Comparison of ENCODE assay signal across 7 mouse cellular contexts in genomic region chr5:29736073-29736900, GRCm38 (mm10). TPM values are rescaled to one million over a fixed set of nuclear protein-coding genes. Genes with fewer than 3 reads are reported as not detected.
DNase-seq lines count a peak whose midpoint lies in the region; ATAC-seq lines count a peak whose summit lies in the region.

No protein-coding gene starts in this region.

- DNase-seq in urinary bladder, postnatal 4 days (ENCODE audit: low spot score in 2 of 2): peak; percentile 54 to 64
- no peak for DNase-seq in urinary bladder, adult 2 months (ENCODE audit: low spot score)
- peak; percentile 40 for DNase-seq in c-Kit-positive CD71-positive TER-119-positive erythroid progenitor cells, embryonic 14.5 days (ENCODE audit: low spot score)
- peak; percentile 67 for DNase-seq in gastrocnemius, postnatal 14 days

- ATAC-seq in kidney, embryonic 16.5 days (ENCODE audit: low FRiP score, low TSS enrichment): peak; percentile 74; the same call in 1 of the 2 replicates
- ATAC-seq in stomach, embryonic 14.5 days (ENCODE audit: insufficient number of reproducible peaks, insufficient read depth, low FRiP score, low read depth): peak; percentile 50

- H3K36me3 ChIP-seq in kidney, embryonic 16.5 days (ENCODE audit: insufficient read depth, low read length): no peaks in the 10 kb centered on the region
- no peaks in the 10 kb centered on the region for H3K36me3 ChIP-seq in macrophage (ENCODE audit: inconsistent target)
- H3K36me3 ChIP-seq in stomach, embryonic 14.5 days (ENCODE audit: control insufficient read depth, insufficient read depth, low read length): no peaks in the 10 kb centered on the region

- WGBS in kidney, embryonic 16.5 days: under 1% methylated on average over 48 of the region's 48 CpGs
- under 1% methylated on average over 37 of the region's 48 CpGs for WGBS in macrophage (ENCODE audit: missing documents)
- WGBS in stomach, embryonic 14.5 days: under 1% methylated on average over 48 of the region's 48 CpGs

- peaks cover 54% of the 10 kb centered on the region for H3K79me2 ChIP-seq in macrophage (ENCODE audit: inconsistent target)

- H3K4me3 ChIP-seq in kidney, embryonic 16.5 days (ENCODE audit: low read length): peak overlapping the region; percentile 98
- peak overlapping the region; percentile 85 for H3K4me3 ChIP-seq in macrophage (ENCODE audit: inconsistent target)
- H3K4me3 ChIP-seq in stomach, embryonic 14.5 days (ENCODE audit: low read depth, low read length): peak overlapping the region; percentile 94

- H3K4me2 ChIP-seq in kidney, embryonic 16.5 days (replicated peaks; ENCODE audit: low read depth, low read length): peak overlapping the region; percentile 79
- peak overlapping the region; percentile 72 for H3K4me2 ChIP-seq in stomach, embryonic 14.5 days (replicated peaks; ENCODE audit: low read depth, low read length)

- H3K9ac ChIP-seq in kidney, embryonic 16.5 days (replicated peaks; ENCODE audit: low read length): peak overlapping the region; percentile 96
- H3K9ac ChIP-seq in stomach, embryonic 14.5 days (replicated peaks; ENCODE audit: low read depth, low read length): peak overlapping the region; percentile 94

- H3K27ac ChIP-seq in kidney, embryonic 16.5 days (ENCODE audit: low read length): peak overlapping the region; percentile 97
- peak overlapping the region; percentile 79 for H3K27ac ChIP-seq in macrophage
- H3K27ac ChIP-seq in stomach, embryonic 14.5 days (ENCODE audit: low read length): peak overlapping the region; percentile 98

- H3K4me1 ChIP-seq in kidney, embryonic 16.5 days (ENCODE audit: insufficient read depth, low read length): peaks cover 32% of the 10 kb centered on the region
- H3K4me1 ChIP-seq in stomach, embryonic 14.5 days (ENCODE audit: control insufficient read depth, insufficient read depth, low read length): peaks cover 9% of the 10 kb centered on the region; the same call in 1 of the 2 replicates

- H3K9me3 ChIP-seq in kidney, embryonic 16.5 days (ENCODE audit: low read length): no peaks in the 10 kb centered on the region
- H3K9me3 ChIP-seq in stomach, embryonic 14.5 days (ENCODE audit: control insufficient read depth, low read depth, low read length): no peaks in the 10 kb centered on the region

- no peaks in the 10 kb centered on the region for H3K27me3 ChIP-seq in kidney, embryonic 16.5 days (ENCODE audit: insufficient read depth, low read length)
- H3K27me3 ChIP-seq in stomach, embryonic 14.5 days (ENCODE audit: control insufficient read depth, insufficient read depth, low read length): no peaks in the 10 kb centered on the region

- intact Hi-C loops in gastrocnemius, postnatal 14 days (cut with DNase I; ENCODE audit: low total_unique reads): no loop called here

RNA-seq across cellular contexts. Expression of gene Gm5129, which starts 0.6 kb away (rescaled TPM):
- polyA plus RNA-seq in urinary bladder, adult 2 months (2012; rRNA removed): not detected in 2 replicates
- not detected for total RNA-seq in gastrocnemius, postnatal 14 days (2021)
- not detected in 2 replicates for polyA plus RNA-seq in kidney, embryonic 16.5 days (2015; fragmentation: Nextera tagmentation; extraction: Ambion mirVana)
- total RNA-seq in macrophage (2018; cell fraction: chromatin; rRNA removed): 10 to 100 TPM in 9 of 26 experiments, 1 to 10 TPM in 4, not detected in 13; 5.6 to 14.8 (median 11.9) TPM
- 1 to 10 TPM in 4 of 26 experiments, not detected in 22; 1.2 to 2.8 (median 1.4) TPM for total RNA-seq in macrophage (2018; cell fraction: cytosol; rRNA removed)
- 10 to 100 TPM in 8 of 26 experiments, 1 to 10 TPM in 9, not detected in 9; 5.7 to 32.4 (median 9.5) TPM for total RNA-seq in macrophage (2018; cell fraction: nucleus; rRNA removed)
- polyA plus RNA-seq in macrophage (2018): not detected in 3 replicates
- polyA plus RNA-seq in stomach, embryonic 14.5 days (2014; fragmentation: Nextera tagmentation; extraction: Ambion mirVana): not detected in 2 replicates

RNA-seq across cellular contexts. Expression of gene Dnajb6, which starts 0.8 kb away (rescaled TPM):
- 92.2 and 100 TPM in 2 replicates for polyA plus RNA-seq in urinary bladder, adult 2 months (2012; rRNA removed)
- 10 to 100 TPM; 57.4 to 64.5 TPM for total RNA-seq in gastrocnemius, postnatal 14 days (2021)
- 125 and 132 TPM in 2 replicates for polyA plus RNA-seq in kidney, embryonic 16.5 days (2015; fragmentation: Nextera tagmentation; extraction: Ambion mirVana)
- 100 to 1,000 TPM; 267 to 830 (median 398) TPM for total RNA-seq in macrophage (2018; cell fraction: chromatin; rRNA removed)
- 100 to 1,000 TPM; 163 to 240 (median 193) TPM for total RNA-seq in macrophage (2018; cell fraction: cytosol; rRNA removed)
- total RNA-seq in macrophage (2018; cell fraction: nucleus; rRNA removed): 100 to 1,000 TPM; 150 to 602 (median 272) TPM
- 140 to 211 TPM (median 197 TPM) in 3 replicates for polyA plus RNA-seq in macrophage (2018)
- 128 and 142 TPM in 2 replicates for polyA plus RNA-seq in stomach, embryonic 14.5 days (2014; fragmentation: Nextera tagmentation; extraction: Ambion mirVana)
